Comparison of ENCODE assay signal across 33 mouse cellular contexts in the genomic region with DNA sequence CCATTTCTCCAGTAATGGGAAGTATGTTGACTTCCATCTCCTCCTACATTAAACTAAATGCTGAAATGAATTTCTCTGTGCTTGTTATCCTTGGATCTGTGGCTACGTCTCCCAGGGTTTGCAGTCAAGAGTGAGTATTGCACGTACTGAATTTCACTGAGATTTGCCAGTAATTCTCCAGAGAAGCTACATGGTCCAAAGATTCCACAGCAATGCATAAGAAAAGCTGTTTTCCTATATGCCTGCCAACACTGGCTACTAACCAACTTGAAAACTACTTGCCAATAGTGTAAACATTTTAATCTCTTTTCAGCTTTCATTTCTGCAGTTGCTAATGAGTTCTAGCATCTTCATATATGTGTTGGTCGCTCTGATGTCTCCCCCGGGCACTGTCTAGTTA.
DNase-seq lines count a peak whose midpoint lies in the region; ATAC-seq lines count a peak whose summit lies in the region.
"Had no signal": no experiment of that assay in that cellular context is flagged by ENCODE, and none has a peak within 500 bp of the region (broad histone marks: within the 10 kb centered on the region; RNA-seq: fewer than 3 reads in every experiment).

No protein-coding gene starts in this region.

- H3K4me1 ChIP-seq in forebrain, embryonic 16.5 days (replicated peaks; ENCODE audit: control insufficient read depth, insufficient read depth, low read length), result no peaks in the 10 kb centered on the region; the same call in 1 of the 2 replicates
- no peaks in the 10 kb centered on the region for H3K4me1 ChIP-seq in forebrain, embryonic 13.5 days
- peaks cover 17% of the 10 kb centered on the region for H3K4me1 ChIP-seq in lung, embryonic 15.5 days
- no peaks in the 10 kb centered on the region for H3K4me1 ChIP-seq in limb, embryonic 15.5 days
- H3K4me1 ChIP-seq: embryonic facial prominence, embryonic 13.5 days; intestine, embryonic 15.5 days; liver, embryonic 15.5 days; midbrain, embryonic 12.5 days; neural tube, embryonic 12.5 days had no signal

- H3K4me2 ChIP-seq in forebrain, embryonic 16.5 days (ENCODE audit: low read length), result no peak overlapping the region
- H3K4me2 ChIP-seq in forebrain, embryonic 13.5 days, result no peak overlapping the region
- H3K4me2 ChIP-seq in lung, embryonic 15.5 days, result no peak overlapping the region
- no peak overlapping the region for H3K4me2 ChIP-seq in limb, embryonic 15.5 days
- H3K4me2 ChIP-seq: embryonic facial prominence, embryonic 13.5 days; heart, embryonic 11.5 days; hindbrain, embryonic 12.5 days; intestine, embryonic 15.5 days; liver, embryonic 15.5 days; midbrain, embryonic 12.5 days; neural tube, embryonic 12.5 days had no signal

- WGBS in forebrain, embryonic 16.5 days, result 66% methylated on average over 4 of the region's 4 CpGs
- 84% methylated on average over 4 of the region's 4 CpGs for WGBS in forebrain, embryonic 13.5 days
- WGBS in lung, embryonic 15.5 days, result 62% methylated on average over 4 of the region's 4 CpGs
- 65% methylated on average over 4 of the region's 4 CpGs for WGBS in limb, embryonic 15.5 days

- no peaks in the 10 kb centered on the region for H3K27me3 ChIP-seq in forebrain, embryonic 16.5 days (replicated peaks; ENCODE audit: control insufficient read depth, insufficient read depth, low read length)
- no peaks in the 10 kb centered on the region for H3K27me3 ChIP-seq in forebrain, embryonic 13.5 days
- no peaks in the 10 kb centered on the region for H3K27me3 ChIP-seq in lung, embryonic 15.5 days
- no peaks in the 10 kb centered on the region for H3K27me3 ChIP-seq in limb, embryonic 15.5 days
- H3K27me3 ChIP-seq: embryonic facial prominence, embryonic 13.5 days; hindbrain, embryonic 12.5 days; intestine, embryonic 15.5 days; liver, embryonic 15.5 days; megakaryocyte, embryonic 14.5 days; midbrain, embryonic 12.5 days; neural tube, embryonic 12.5 days had no signal

- no peak overlapping the region for H3K4me3 ChIP-seq in forebrain, embryonic 16.5 days (replicated peaks; ENCODE audit: low read length)
- no peak overlapping the region for H3K4me3 ChIP-seq in forebrain, embryonic 13.5 days
- no peak overlapping the region for H3K4me3 ChIP-seq in lung, embryonic 15.5 days
- H3K4me3 ChIP-seq in limb, embryonic 15.5 days, result no peak overlapping the region
- H3K4me3 ChIP-seq: embryonic facial prominence, embryonic 13.5 days; gastrocnemius, adult 2 months; hindbrain, embryonic 12.5 days; intestine, embryonic 15.5 days; layer of hippocampus, adult 2 months; liver, embryonic 15.5 days; megakaryocyte, embryonic 14.5 days; midbrain, embryonic 12.5 days; myocyte; neural tube, embryonic 12.5 days had no signal

- 0 out of 2 replicates have a peak, but pooled peaks have one; percentile 31 for ATAC-seq in forebrain, embryonic 16.5 days
- no peak for ATAC-seq in forebrain, embryonic 13.5 days
- peak; percentile 50; the same call in 1 of the 2 replicates for ATAC-seq in lung, embryonic 15.5 days (ENCODE audit: borderline replicate concordance, extremely low read depth, low FRiP score, low TSS enrichment)
- no peak for ATAC-seq in limb, embryonic 15.5 days (ENCODE audit: insufficient number of reproducible peaks, low FRiP score, low TSS enrichment, low read depth)
- ATAC-seq: CD4-positive, CD25-positive, alpha-beta regulatory T cell, adult 4 months; hindbrain, postnatal 0 days; intestine, embryonic 15.5 days had no signal

- H3K9ac ChIP-seq in forebrain, embryonic 16.5 days (replicated peaks; ENCODE audit: low read depth, low read length), result no peak overlapping the region
- no peak overlapping the region for H3K9ac ChIP-seq in forebrain, embryonic 13.5 days
- no peak overlapping the region for H3K9ac ChIP-seq in lung, embryonic 15.5 days
- H3K9ac ChIP-seq in limb, embryonic 15.5 days, result no peak overlapping the region
- H3K9ac ChIP-seq: embryonic facial prominence, embryonic 13.5 days; hindbrain, embryonic 12.5 days; intestine, embryonic 15.5 days; liver, embryonic 15.5 days; midbrain, embryonic 12.5 days; neural tube, embryonic 12.5 days had no signal

- no peaks in the 10 kb centered on the region for H3K36me3 ChIP-seq in forebrain, embryonic 16.5 days (ENCODE audit: control insufficient read depth, insufficient read depth)
- H3K36me3 ChIP-seq in forebrain, embryonic 13.5 days (ENCODE audit: poor library complexity, severe bottlenecking), result no peaks in the 10 kb centered on the region
- H3K36me3 ChIP-seq in lung, embryonic 15.5 days, result no peaks in the 10 kb centered on the region
- H3K36me3 ChIP-seq in limb, embryonic 15.5 days, result no peaks in the 10 kb centered on the region
- H3K36me3 ChIP-seq: embryonic facial prominence, embryonic 13.5 days; hindbrain, embryonic 12.5 days; intestine, embryonic 15.5 days; liver, embryonic 15.5 days; midbrain, embryonic 12.5 days; neural tube, embryonic 12.5 days had no signal

- no peaks in the 10 kb centered on the region for H3K9me3 ChIP-seq in forebrain, embryonic 16.5 days (ENCODE audit: control insufficient read depth, low read length)
- no peaks in the 10 kb centered on the region for H3K9me3 ChIP-seq in forebrain, embryonic 13.5 days (replicated peaks)
- no peaks in the 10 kb centered on the region for H3K9me3 ChIP-seq in lung, embryonic 15.5 days
- H3K9me3 ChIP-seq in limb, embryonic 15.5 days, result no peaks in the 10 kb centered on the region
- H3K9me3 ChIP-seq: embryonic facial prominence, embryonic 13.5 days; hindbrain, embryonic 12.5 days; intestine, embryonic 15.5 days; liver, embryonic 15.5 days; megakaryocyte, embryonic 14.5 days; midbrain, embryonic 12.5 days; neural tube, embryonic 12.5 days had no signal

- H3K27ac ChIP-seq in forebrain, embryonic 16.5 days (ENCODE audit: low read length), result no peak overlapping the region
- no peak overlapping the region for H3K27ac ChIP-seq in forebrain, embryonic 13.5 days
- no peak overlapping the region for H3K27ac ChIP-seq in lung, embryonic 15.5 days
- peak overlapping the region; percentile 7; the same call in 1 of the 2 replicates for H3K27ac ChIP-seq in limb, embryonic 15.5 days
- H3K27ac ChIP-seq: embryonic facial prominence, embryonic 13.5 days; gastrocnemius, adult 2 months; hindbrain, embryonic 12.5 days; hindbrain, postnatal 0 days; intestine, embryonic 15.5 days; layer of hippocampus, adult 2 months; liver, embryonic 15.5 days; midbrain, embryonic 12.5 days; neural tube, embryonic 12.5 days had no signal

- DNase-seq in lung, postnatal 4 days, result no peak
- DNase-seq in brain, adult 2 months (ENCODE audit: low read depth, low spot score), result peak; percentile 30
- DNase-seq in urinary bladder, postnatal 14 days (ENCODE audit: low spot score), result no peak
- DNase-seq: adrenal gland, postnatal 36 days; cerebellum, adult 11 months; cerebellum, adult 9-11 months; embryo, embryonic 11 days; gastrocnemius, adult 2 months; gastrocnemius, postnatal 36 days; heart, adult 18-20 months; heart, postnatal 36 days; kidney, adult 2 months; kidney, postnatal 36 days; left cerebral cortex, postnatal 4 days; lung, postnatal 36 days; thymus, adult 2 months; thymus, postnatal 36 days had no signal

Comparison
In these comparisons a context has a peak if more than half of its experiments do, and no peak if none do; other contexts are left out.
1. ATAC-seq: peak in forebrain, embryonic 16.5 days (single experiment) and lung, embryonic 15.5 days (single experiment); none in forebrain, embryonic 13.5 days (single experiment) and limb, embryonic 15.5 days (single experiment).